Mouse (Mus musculus) intestine, postnatal 0 days (tissue): ENCODE measurements around the gene Arhgap24. TPM values are rescaled to one million over a fixed set of nuclear protein-coding genes. Genes with fewer than 3 reads are reported as not detected.

Experiments
- ATAC-seq: fragments of 200-750 bp; cut with Nextera tagmentation; 2 replicates; pipeline ENCODE4 v1.8.0; 2017; ENCODE audit warnings: mild to moderate bottlenecking, moderate TSS enrichment, moderate library complexity
- H3K27ac ChIP-seq: fragments of 300-500 bp; sonication (generic); 2 replicates; pipeline ENCODE4 v1.5.1; 2014; ENCODE audit warnings: mild to moderate bottlenecking, low read depth, low read length, moderate library complexity
- H3K27me3 ChIP-seq: fragments of 300-500 bp; sonication (generic); replicated peaks from 2 replicates; pipeline ENCODE4 v1.6.1; 2014; ENCODE audit warnings: low read length, mixed read lengths; ENCODE audit not compliant: control insufficient read depth, insufficient read depth
- H3K36me3 ChIP-seq: fragments of 300-500 bp; sonication (generic); 2 replicates; pipeline ENCODE4 v1.6.1; 2014; ENCODE audit warnings: mild to moderate bottlenecking, moderate library complexity; ENCODE audit not compliant: control insufficient read depth, insufficient read depth
- H3K4me1 ChIP-seq: fragments of 300-500 bp; sonication (generic); replicated peaks from 2 replicates; pipeline ENCODE4 v1.6.1; 2014; ENCODE audit warnings: antibody characterized with exemption, low read length, mixed read lengths; ENCODE audit not compliant: control insufficient read depth, insufficient read depth
- H3K4me2 ChIP-seq: fragments of 300-500 bp; sonication (generic); replicated peaks from 2 replicates; pipeline ENCODE4 v1.6.1; 2014; ENCODE audit warnings: low read depth, mild to moderate bottlenecking, moderate library complexity
- H3K4me3 ChIP-seq: fragments of 300-500 bp; sonication (generic); 2 replicates; pipeline ENCODE4 v1.5.1; 2014; ENCODE audit warnings: low read depth, low read length
- H3K9ac ChIP-seq: fragments of 300-500 bp; sonication (generic); 2 replicates; pipeline ENCODE4 v1.6.1; 2014; ENCODE audit warnings: mild to moderate bottlenecking, low read depth, low read length
- H3K9me3 ChIP-seq: fragments of 300-500 bp; sonication (generic); 2 replicates; pipeline ENCODE4 v1.6.1; 2016; ENCODE audit warnings: mixed run types; ENCODE audit not compliant: control insufficient read depth
- CTCF ChIP-seq: sonication (generic); IDR thresholded peaks from 2 replicates; pipeline ENCODE4 v1.5.1; 2016; ENCODE audit warnings: low read depth, mild to moderate bottlenecking, control low read depth, antibody characterized with exemption, moderate library complexity
- WGBS: fragments of 180-500 bp; shearing (Covaris S2); extraction: QIAGEN DNeasy Blood & Tissue Kit; methylation state at CpG from one replicate; pipeline ENCODE4 v1.1.7; 2014; 5-methylcytosine and 5-hydroxymethylcytosine counted together
- polyA plus RNA-seq: library from polyadenylated mRNA; unstranded; fragments of >200 nt; fragmentation: Nextera tagmentation; extraction: Ambion mirVana; gene quantifications from 2 replicates; pipeline ENCODE4 v1.2.1, GENCODE M21; 2015

Gene Arhgap24
- polyA plus RNA-seq, 1 experiment from 2014 or later: 7.6 TPM

GRCm38 (mm10) chr5:102639782-102640559 lies 158.8 kb downstream of the Arhgap24 start:
- no peaks in the 10 kb centered on the region for H3K4me1 ChIP-seq
- no peak overlapping the region for H3K4me3 ChIP-seq
- H3K4me2 ChIP-seq: no peak overlapping the region
- H3K27ac ChIP-seq: no peak overlapping the region
- no peak overlapping the region for H3K9ac ChIP-seq
- no peak for ATAC-seq
- WGBS: 51% methylated on average over 7 of the region's 7 CpGs
- no peaks in the 10 kb centered on the region for H3K36me3 ChIP-seq
- no peaks in the 10 kb centered on the region for H3K27me3 ChIP-seq
- H3K9me3 ChIP-seq: no peaks in the 10 kb centered on the region
- TF ChIP-seq CTCF: no peak

GRCm38 (mm10) chr5:102643364-102643763 lies 162.2 kb downstream of the Arhgap24 start:
- no peak overlapping the region for H3K27ac ChIP-seq
- WGBS: 64% methylated on average over 7 of the region's 7 CpGs
- no peaks in the 10 kb centered on the region for H3K36me3 ChIP-seq
- TF ChIP-seq CTCF: no peak
- H3K9me3 ChIP-seq: no peaks in the 10 kb centered on the region
- no peak overlapping the region for H3K4me2 ChIP-seq
- H3K4me3 ChIP-seq: no peak overlapping the region
- no peaks in the 10 kb centered on the region for H3K27me3 ChIP-seq
- H3K4me1 ChIP-seq: no peaks in the 10 kb centered on the region
- no peak overlapping the region for H3K9ac ChIP-seq
- no peak for ATAC-seq

GRCm38 (mm10) chr5:102643820-102644219 lies 162.6 kb downstream of the Arhgap24 start:
- peak; percentile 18; the same call in 1 of the 2 replicates for TF ChIP-seq CTCF
- peak; percentile 36; the same call in 1 of the 2 replicates for ATAC-seq
- H3K36me3 ChIP-seq: no peaks in the 10 kb centered on the region
- no peak overlapping the region for H3K9ac ChIP-seq
- H3K27me3 ChIP-seq: no peaks in the 10 kb centered on the region
- no peak overlapping the region for H3K27ac ChIP-seq
- H3K4me3 ChIP-seq: no peak overlapping the region
- no peaks in the 10 kb centered on the region for H3K9me3 ChIP-seq
- 59% methylated on average over 4 of the region's 4 CpGs for WGBS
- no peaks in the 10 kb centered on the region for H3K4me1 ChIP-seq
- no peak overlapping the region for H3K4me2 ChIP-seq

- Histone ChIP-seq H3K27ac (no peak overlapping the region), H3K4me3 (no peak overlapping the region), H3K4me2 (no peak overlapping the region), H3K36me3 (no peaks in the 10 kb centered on the region), H3K27me3 (no peaks in the 10 kb centered on the region), H3K9me3 (no peaks in the 10 kb centered on the region), H3K4me1 (no peaks in the 10 kb centered on the region), H3K9ac (no peak overlapping the region)
- no peak for TF ChIP-seq CTCF
- ATAC-seq: no peak
Observed at GRCm38 (mm10) chr5:102659061-102659460, 177.9 kb downstream of the Arhgap24 start.

- no peak for TF ChIP-seq CTCF
- ATAC-seq: no peak
Observed at GRCm38 (mm10) chr5:102664988-102665726, 184.0 kb downstream of the Arhgap24 start.

GRCm38 (mm10) chr5:102666886-102667285 lies 185.7 kb downstream of the Arhgap24 start:
- no peak for TF ChIP-seq CTCF
- Histone ChIP-seq H3K27ac (no peak overlapping the region), H3K4me2 (no peak overlapping the region), H3K4me1 (no peaks in the 10 kb centered on the region), H3K9ac (no peak overlapping the region), H3K4me3 (no peak overlapping the region), H3K9me3 (no peaks in the 10 kb centered on the region), H3K36me3 (no peaks in the 10 kb centered on the region), H3K27me3 (no peaks in the 10 kb centered on the region)
- WGBS: 81% methylated on average over 3 of the region's 3 CpGs
- ATAC-seq: no peak

More at GRCm38 (mm10) chr5:102664988-102665726, 184.0 kb downstream of the Arhgap24 start:
- H3K27me3 ChIP-seq: no peaks in the 10 kb centered on the region
- no peaks in the 10 kb centered on the region for H3K36me3 ChIP-seq
- no peaks in the 10 kb centered on the region for H3K4me1 ChIP-seq
- WGBS: 66% methylated on average over 13 of the region's 13 CpGs
- H3K4me3 ChIP-seq: no peak overlapping the region
- no peaks in the 10 kb centered on the region for H3K9me3 ChIP-seq
- H3K4me2 ChIP-seq: no peak overlapping the region
- no peak overlapping the region for H3K9ac ChIP-seq
- H3K27ac ChIP-seq: no peak overlapping the region
